Mouse (Mus musculus) liver, adult 2 months (tissue): ENCODE measurements around the gene Itpka.

ENCODE experiments used
- CTCF ChIP-seq: fragments of 200-500 bp; IDR thresholded peaks from 2 replicates; pipeline ENCODE4 v1.5.1; 2011; ENCODE audit warnings: low read depth, low read length, control low read depth
- POLR2A ChIP-seq: fragments of 200-500 bp; IDR thresholded peaks from 2 replicates; pipeline ENCODE4 v1.6.1; 2011; ENCODE audit warnings: low read length, control low read depth; ENCODE audit not compliant: insufficient read depth; ENCODE audit errors: extremely low read depth

GRCm38 (mm10) chr2:119707676-119708075 is 34.5 kb upstream of the Itpka start:
- no peak for TF ChIP-seq POLR2A
- no peak for TF ChIP-seq CTCF
